Mouse (Mus musculus): ENCODE data around the gene 1110002E22Rik. TPM values are rescaled to one million over a fixed set of nuclear protein-coding genes. Genes with fewer than 3 reads are reported as not detected.
A peak's percentile ranks its signal among the peaks of the same experiment; 100 is the strongest.

Gene 1110002E22Rik
- total RNA-seq, 2 experiments from 2014 or later = 2.9 to 3.0 TPM

DNA sequence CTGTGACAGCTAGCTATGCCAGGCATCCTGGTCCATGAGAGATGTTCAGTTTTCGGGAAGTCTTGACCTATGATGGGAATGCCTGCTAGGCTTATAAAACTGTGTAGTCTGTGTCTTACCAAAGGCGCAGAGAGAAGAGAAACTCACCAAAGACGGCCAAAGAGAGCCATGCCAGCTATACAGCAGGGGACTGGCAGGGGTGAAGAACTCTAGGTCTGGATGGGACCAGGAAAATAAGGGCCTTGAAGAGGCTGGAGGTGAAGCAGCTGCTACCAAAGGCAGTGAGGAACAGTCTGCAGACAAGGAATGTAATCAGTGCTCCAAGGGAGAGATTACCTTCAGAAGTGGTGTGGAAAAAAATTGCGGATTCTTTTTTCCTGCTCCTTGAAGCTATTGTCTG is 19.0 kb downstream of the 1110002E22Rik start:
- H3K4me3 ChIP-seq = no peak overlapping the region
- intact Hi-C loops (cut with DNase I) = no loop called here
- DNase-seq (ENCODE audit: extremely low spot score in 1 of 2, low spot score in 2 of 2) = no peak
- H3K27ac ChIP-seq = peak overlapping the region; percentile 55; the same call in 1 of the 2 replicates
- TF ChIP-seq CTCF (IDR thresholded peaks at IDR 0.05) = no peak

- no peak overlapping the region for H3K4me3 ChIP-seq
- H3K27ac ChIP-seq = peak overlapping the region; percentile 58; the same call in 1 of the 2 replicates
- intact Hi-C loops (cut with DNase I) = no loop called here
- DNase-seq (ENCODE audit: extremely low spot score in 1 of 2, low spot score in 2 of 2) = peak in 1 of 2 experiments; percentile 26
- no peak for TF ChIP-seq CTCF (IDR thresholded peaks at IDR 0.05)
Observed at GRCm38 (mm10) chr3:138095301-138095700, 30.4 kb downstream of the 1110002E22Rik start.

DNA sequence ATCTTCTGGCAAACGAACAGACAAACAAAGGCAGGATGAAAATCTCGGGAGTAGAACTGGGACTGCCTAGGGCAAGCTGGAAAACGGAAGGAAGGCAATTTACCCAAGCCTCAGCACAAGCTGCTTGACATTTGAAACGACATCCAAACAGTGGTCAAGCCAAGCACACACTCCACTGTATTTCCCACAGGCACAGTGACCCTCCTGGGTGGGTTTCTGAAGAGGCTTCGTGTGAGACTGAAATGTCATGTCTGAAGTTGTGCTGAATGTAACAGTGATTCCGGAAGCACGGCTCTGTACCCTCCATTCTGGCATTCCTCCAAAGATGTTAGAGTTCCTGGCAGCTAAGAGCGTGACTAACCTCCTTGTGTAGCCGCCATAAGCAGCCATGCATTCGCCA is 30.9 kb downstream of the 1110002E22Rik start:
- Histone ChIP-seq H3K4me3 (no peak overlapping the region), H3K27ac (peak overlapping the region; percentile 58; the same call in 1 of the 2 replicates)
- no peak for TF ChIP-seq CTCF (IDR thresholded peaks at IDR 0.05)
- intact Hi-C loops (cut with DNase I) = no loop called here
- no peak for DNase-seq (ENCODE audit: extremely low spot score in 1 of 2, low spot score in 2 of 2)

- no peak for TF ChIP-seq CTCF (IDR thresholded peaks at IDR 0.05)
- DNase-seq (ENCODE audit: extremely low spot score in 1 of 2, low spot score in 2 of 2) = no peak
Observed at GRCm38 (mm10) chr3:138096263-138097028, 31.6 kb downstream of the 1110002E22Rik start.

DNA sequence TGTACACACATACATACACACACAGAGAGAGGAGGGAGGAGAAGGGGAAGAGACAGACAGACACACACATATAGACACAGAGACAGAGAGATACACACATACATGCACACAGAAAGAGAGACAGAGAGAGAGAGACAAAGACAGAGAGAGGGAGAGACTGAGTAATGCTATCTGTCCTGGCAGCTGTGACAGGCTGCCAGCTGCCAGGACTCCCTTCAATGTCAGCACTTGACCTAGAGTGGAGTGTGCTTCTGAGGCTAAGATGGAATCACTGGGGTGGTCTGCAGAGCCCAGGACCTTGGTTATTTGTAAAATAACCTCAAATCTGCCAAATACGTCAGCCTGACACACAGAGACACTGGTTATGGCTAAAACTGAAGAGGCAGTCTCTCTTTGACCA is 32.9 kb downstream of the 1110002E22Rik start:
- no peak for DNase-seq (ENCODE audit: extremely low spot score in 1 of 2, low spot score in 2 of 2)
- Histone ChIP-seq H3K4me3 (no peak overlapping the region), H3K27ac (no peak overlapping the region)
- no peak for TF ChIP-seq CTCF (IDR thresholded peaks at IDR 0.05)
- intact Hi-C loops (cut with DNase I) = no loop called here

More at GRCm38 (mm10) chr3:138096263-138097028, 31.6 kb downstream of the 1110002E22Rik start:
- no peak overlapping the region for H3K27ac ChIP-seq
- no peak overlapping the region for H3K4me3 ChIP-seq
- intact Hi-C loops (cut with DNase I) = no loop called here

DNA sequence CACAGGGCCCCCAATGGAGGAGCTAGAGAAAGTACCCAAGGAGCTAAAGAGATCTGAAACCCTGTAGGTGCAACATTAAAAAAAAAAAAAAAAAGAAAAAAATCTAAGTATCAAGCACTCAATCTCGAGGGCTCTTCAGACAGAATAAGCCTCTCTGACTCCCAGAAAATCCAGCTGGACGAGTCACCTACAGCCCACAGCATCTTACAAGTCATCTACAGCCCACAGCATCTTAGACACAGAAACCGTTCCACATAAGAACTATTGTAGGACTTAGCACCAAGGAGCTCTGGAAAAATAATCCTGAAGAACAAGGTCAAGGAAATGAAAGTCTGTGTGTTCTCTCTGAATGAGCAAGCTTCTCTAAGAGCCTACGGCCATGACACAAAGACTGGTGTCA is 37.1 kb downstream of the 1110002E22Rik start:
- DNase-seq (ENCODE audit: extremely low spot score in 1 of 2, low spot score in 2 of 2) = no peak
- no peak overlapping the region for H3K4me3 ChIP-seq
- TF ChIP-seq CTCF (IDR thresholded peaks at IDR 0.05) = no peak
- H3K27ac ChIP-seq = no peak overlapping the region
- intact Hi-C loops (cut with DNase I) = no loop called here

GRCm38 (mm10) chr3:138103690-138104089 is 38.8 kb downstream of the 1110002E22Rik start:
- no peak for TF ChIP-seq CTCF (IDR thresholded peaks at IDR 0.05)
- intact Hi-C loops (cut with DNase I) = no loop called here
- DNase-seq (ENCODE audit: extremely low spot score in 1 of 2, low spot score in 2 of 2) = no peak
- Histone ChIP-seq H3K4me3 (no peak overlapping the region), H3K27ac (no peak overlapping the region)

DNA sequence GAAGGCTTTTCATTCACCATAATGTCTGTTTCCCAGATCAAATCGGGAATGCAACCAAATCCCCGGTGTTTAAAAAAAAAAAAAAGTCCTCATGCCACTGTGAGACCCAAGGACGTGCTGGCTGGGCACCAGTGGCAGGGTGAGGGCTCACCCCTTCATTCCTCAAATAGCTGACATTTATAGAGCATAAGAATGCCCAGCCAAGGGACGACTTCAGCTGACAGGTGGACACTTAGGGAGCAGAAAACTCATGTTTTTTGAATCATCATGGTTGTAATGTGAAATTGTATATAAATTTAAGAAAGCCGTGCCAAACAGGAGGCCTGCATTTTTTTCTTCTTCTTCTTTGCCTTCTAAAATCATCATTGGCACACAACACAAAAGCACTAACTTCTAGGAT is 40.2 kb downstream of the 1110002E22Rik start:
- TF ChIP-seq CTCF (IDR thresholded peaks at IDR 0.05) = no peak
- no peak for DNase-seq (ENCODE audit: extremely low spot score in 1 of 2, low spot score in 2 of 2)
- intact Hi-C loops (cut with DNase I) = no loop called here
- Histone ChIP-seq H3K27ac (no peak overlapping the region), H3K4me3 (no peak overlapping the region)

- no peak for DNase-seq (ENCODE audit: extremely low spot score in 1 of 2, low spot score in 2 of 2)
- Histone ChIP-seq H3K27ac (no peak overlapping the region), H3K4me3 (no peak overlapping the region)
- no peak for TF ChIP-seq CTCF (IDR thresholded peaks at IDR 0.05)
- intact Hi-C loops (cut with DNase I) = no loop called here
Observed at GRCm38 (mm10) chr3:138106887-138107286, 42.0 kb downstream of the 1110002E22Rik start.

GRCm38 (mm10) chr3:138110910-138111782 is 46.3 kb downstream of the 1110002E22Rik start:
- intact Hi-C loops (cut with DNase I) = no loop called here
- no peak for TF ChIP-seq CTCF (IDR thresholded peaks at IDR 0.05)
- DNase-seq (ENCODE audit: extremely low spot score in 1 of 2, low spot score in 2 of 2) = no peak
- no peak overlapping the region for H3K27ac ChIP-seq
- no peak overlapping the region for H3K4me3 ChIP-seq

GRCm38 (mm10) chr3:138114106-138114505 is 49.3 kb downstream of the 1110002E22Rik start:
- Histone ChIP-seq H3K27ac (no peak overlapping the region), H3K4me3 (no peak overlapping the region)
- intact Hi-C loops (cut with DNase I) = no loop called here
- TF ChIP-seq CTCF (IDR thresholded peaks at IDR 0.05) = no peak
- DNase-seq (ENCODE audit: extremely low spot score in 1 of 2, low spot score in 2 of 2) = no peak

DNA sequence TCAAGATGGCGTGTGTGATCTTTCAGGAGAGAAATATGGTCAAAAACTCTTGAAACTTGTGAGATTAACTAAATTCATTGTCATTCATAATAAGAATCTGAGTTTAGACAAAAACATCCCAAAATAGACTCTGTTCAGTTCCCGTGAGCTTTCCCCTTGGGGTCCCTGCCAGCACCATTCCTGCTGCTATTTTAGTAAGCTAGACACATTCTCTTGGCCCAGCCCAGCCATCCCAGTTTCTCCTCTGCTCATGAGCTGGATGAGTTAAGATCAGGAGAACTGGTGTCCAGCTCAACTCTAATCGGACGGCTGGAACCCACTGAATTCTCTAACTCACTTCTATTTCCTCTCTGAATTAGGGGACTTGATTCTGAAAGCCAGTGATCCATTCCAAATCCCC is 52.0 kb downstream of the 1110002E22Rik start:
- H3K27ac ChIP-seq = no peak overlapping the region
- no peak overlapping the region for H3K4me3 ChIP-seq
- intact Hi-C loops (cut with DNase I) = no loop called here
- DNase-seq (ENCODE audit: extremely low spot score in 1 of 2, low spot score in 2 of 2) = no peak
- no peak for TF ChIP-seq CTCF (IDR thresholded peaks at IDR 0.05)

Data from left cerebral cortex, adult 2 months (tissue).